Comparison of ENCODE assay signal across 18 mouse cellular contexts in the genomic region with DNA sequence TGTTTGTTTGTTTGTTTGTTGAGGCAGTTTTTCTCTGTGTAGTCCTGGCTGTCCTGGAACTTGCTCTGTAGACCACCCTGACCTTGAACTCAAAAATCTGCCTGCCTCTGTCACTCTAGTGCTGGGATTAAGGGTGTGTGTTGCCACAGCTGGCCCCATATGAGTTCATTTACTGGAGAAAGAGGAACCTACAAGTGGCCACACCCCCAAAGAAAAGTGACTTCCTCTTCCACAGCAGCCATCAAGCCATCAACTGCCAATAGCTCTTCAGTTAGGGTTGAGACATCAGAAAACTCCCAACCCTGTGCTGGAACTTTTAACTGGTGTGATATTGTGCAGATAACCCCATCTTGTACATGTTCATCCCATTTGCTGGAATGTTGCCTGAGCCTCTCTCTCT. TPM values are rescaled to one million over a fixed set of nuclear protein-coding genes. Genes with fewer than 3 reads are reported as not detected.
DNase-seq lines count a peak whose midpoint lies in the region; ATAC-seq and TF ChIP-seq lines count a peak whose summit lies in the region.
"Had no signal": no experiment of that assay in that cellular context is flagged by ENCODE, and none has a peak within 500 bp of the region (broad histone marks: within the 10 kb centered on the region; RNA-seq: fewer than 3 reads in every experiment).

No protein-coding gene starts in this region.

- no peak overlapping the region for H3K4me3 ChIP-seq in bone marrow macrophage, adult 2 months (ENCODE audit: insufficient read depth, low read length)
- no peak overlapping the region for H3K4me3 ChIP-seq in hindbrain, embryonic 16.5 days (ENCODE audit: low read length)
- H3K4me3 ChIP-seq: forebrain, embryonic 10.5 days; megakaryocyte, embryonic 14.5 days had no signal

- H3K4me1 ChIP-seq in bone marrow macrophage, adult 2 months (ENCODE audit: control insufficient read depth, insufficient read depth, low read length): peaks cover 10% of the 10 kb centered on the region
- H3K4me1 ChIP-seq in hindbrain, embryonic 16.5 days (ENCODE audit: control insufficient read depth, insufficient read depth, low read depth, low read length): no peaks in the 10 kb centered on the region
- H3K4me1 ChIP-seq: megakaryocyte, embryonic 14.5 days had no signal

- no peaks in the 10 kb centered on the region for H3K27me3 ChIP-seq in hindbrain, embryonic 16.5 days (replicated peaks; ENCODE audit: control insufficient read depth, insufficient read depth, low read length)
- H3K27me3 ChIP-seq: megakaryocyte, embryonic 14.5 days had no signal

- no peak overlapping the region for H3K9ac ChIP-seq in hindbrain, embryonic 16.5 days (ENCODE audit: low read depth, low read length)
- H3K9ac ChIP-seq: lung, embryonic 14.5 days had no signal

- H3K36me3 ChIP-seq in hindbrain, embryonic 16.5 days (ENCODE audit: control insufficient read depth, insufficient read depth, low read length): no peaks in the 10 kb centered on the region
- H3K36me3 ChIP-seq: forebrain, embryonic 10.5 days had no signal

- TF ChIP-seq CTCF in bone marrow macrophage, adult 2 months (IDR thresholded peaks at IDR 0.05; ENCODE audit: low read depth, low read length): no peak

- no peak for TF ChIP-seq POLR2A in bone marrow macrophage, adult 2 months (IDR thresholded peaks at IDR 0.05; ENCODE audit: borderline replicate concordance, low read depth, low read length)

- DNase-seq in 416B (ENCODE audit: low read depth) (peak; percentile 78), A20 (ENCODE audit: low read depth, low spot score) (peak; percentile 65)
- DNase-seq in monocyte, adult 2 months (ENCODE audit: low read depth in 1 of 2, low spot score in 2 of 2): peak; percentile 16 to 33
- DNase-seq in gastrocnemius, postnatal 10 days: no peak
- no peak for DNase-seq in embryo, embryonic 11 days
- DNase-seq: adrenal gland, adult 2 months; cerebellum, postnatal 10 days; kidney, adult 8-10 months; kidney, postnatal 14 days; left cerebral cortex, postnatal 4 days; lung, embryonic 14.5 days; midbrain, embryonic 14.5 days; right cerebral cortex, postnatal 25 days had no signal

- H3K27ac ChIP-seq in bone marrow macrophage, adult 2 months (ENCODE audit: insufficient read depth, low read depth, low read length): peak overlapping the region; percentile 57
- no peak overlapping the region for H3K27ac ChIP-seq in hindbrain, embryonic 16.5 days (ENCODE audit: low read depth, low read length)
- H3K27ac ChIP-seq: forebrain, embryonic 10.5 days; stomach, postnatal 0 days had no signal

- H3K4me2 ChIP-seq in hindbrain, embryonic 16.5 days (ENCODE audit: low read length): no peak overlapping the region
- H3K4me2 ChIP-seq: lung, embryonic 14.5 days had no signal

- H3K9me3 ChIP-seq in hindbrain, embryonic 16.5 days (ENCODE audit: control insufficient read depth, low read length): no peaks in the 10 kb centered on the region
- H3K9me3 ChIP-seq: forebrain, embryonic 10.5 days; megakaryocyte, embryonic 14.5 days had no signal

- no peak for ATAC-seq in hindbrain, embryonic 16.5 days

RNA-seq across cellular contexts. Expression of a gene that starts 36.3 kb away (rescaled TPM):
- polyA plus RNA-seq in bone marrow macrophage, adult 2 months (2012; ENCODE audit: insufficient read depth, insufficient read length, missing spikeins): 141 and 178 TPM in 2 replicates
- total RNA-seq in gastrocnemius, postnatal 10 days (2021): 10 to 100 TPM; 75.8 to 80.6 TPM
- 123 and 131 TPM in 2 replicates for polyA plus RNA-seq in hindbrain, embryonic 16.5 days (2015; fragmentation: Nextera tagmentation; extraction: Ambion mirVana)

Comparison
In these comparisons a context has a peak if more than half of its experiments do, and no peak if none do; other contexts are left out.
1. DNase-seq: peak in 416B (single experiment), A20 (single experiment) and monocyte, adult 2 months (2 of 2); none in gastrocnemius, postnatal 10 days (single experiment) and embryo, embryonic 11 days (single experiment).